Mouse (Mus musculus) layer of hippocampus, postnatal 10 days (tissue): Measurements from ENCODE around the gene Dll3. TPM values are rescaled to one million over a fixed set of nuclear protein-coding genes. Genes with fewer than 3 reads are reported as not detected.
"Not testable (repeated sequence)": the region's sequence is repeated elsewhere in the genome, so short reads cannot be mapped to it uniquely, and the experiment has no call there.

Source experiments
- DNase-seq, 2 experiments: peaks; one replicate each; pipeline ENCODE4 v3.0.0; 2021; ENCODE audit warnings: low spot score in 2 of 2
- total RNA-seq, 2 experiments: library from RNA; stranded (reverse); gene quantifications; 2 replicates each; pipeline ENCODE4 v1.2.3; 2021

The Dll3 gene
- total RNA-seq, 2 experiments from 2014 or later: 6.5 to 8.9 TPM

GRCm38 (mm10) chr7:28262861-28263260 is 39.2 kb downstream of the Dll3 start:
- no peak for DNase-seq

DNA sequence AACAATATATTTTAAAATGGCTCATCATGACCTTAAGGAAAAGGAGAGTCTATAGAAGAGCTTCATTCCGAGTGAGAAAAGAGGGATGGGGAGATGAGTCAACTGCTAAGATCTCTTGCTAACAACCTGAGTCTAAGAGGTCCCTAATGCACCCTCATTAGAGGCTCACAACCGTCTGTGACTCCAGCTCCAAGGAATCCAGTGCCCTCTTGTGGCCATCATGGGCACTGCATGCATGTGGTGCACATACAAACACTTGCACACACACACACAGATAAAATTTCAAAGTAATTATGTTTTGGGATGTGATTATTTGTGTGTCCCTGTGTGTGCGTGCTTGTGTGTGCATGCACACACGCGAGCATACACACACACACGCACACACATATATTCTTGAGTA is 46.6 kb downstream of the Dll3 start:
- no peak for DNase-seq

DNA sequence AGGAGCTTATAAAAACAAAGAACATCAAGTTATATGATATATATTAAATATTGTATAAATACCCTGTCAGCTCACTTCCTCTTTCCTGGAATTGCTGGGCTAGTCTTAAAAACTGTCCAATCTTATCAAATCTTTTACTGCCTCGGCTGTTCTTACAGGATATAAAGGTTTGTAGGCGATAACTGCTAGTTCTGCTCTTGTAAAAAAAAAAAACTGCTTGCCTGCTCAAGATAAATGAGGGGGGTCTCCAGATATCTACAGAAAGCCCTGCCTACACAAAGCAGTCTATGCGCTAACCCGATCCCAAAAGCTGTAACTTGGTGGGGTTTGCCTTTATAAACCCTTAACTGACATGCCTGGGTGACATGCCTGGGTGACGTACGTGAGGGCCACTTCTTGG is 47.4 kb downstream of the Dll3 start:
- no peak for DNase-seq

- no peak for DNase-seq
Measured at GRCm38 (mm10) chr7:28251976-28252375, 50.1 kb downstream of the Dll3 start.

- no peak for DNase-seq
Measured at GRCm38 (mm10) chr7:28248957-28249356, 53.1 kb downstream of the Dll3 start.

DNA sequence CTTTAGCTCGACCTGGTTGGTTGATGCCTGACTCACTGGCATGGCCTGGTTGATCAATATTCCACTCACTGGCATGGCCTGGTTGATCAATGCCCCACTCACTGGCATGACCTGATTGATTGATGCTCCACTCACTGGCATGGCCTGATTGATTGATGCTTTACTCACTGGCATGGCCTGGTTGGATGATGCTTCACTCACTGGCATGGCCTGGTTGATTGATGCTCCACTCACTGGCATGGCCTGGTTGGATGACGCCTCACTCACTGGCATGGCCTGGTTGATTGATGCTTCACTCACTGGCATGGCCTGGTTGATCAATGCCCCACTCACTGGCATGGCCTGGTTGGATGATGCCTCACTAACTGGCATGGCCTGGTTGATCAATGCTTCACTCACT is 58.1 kb downstream of the Dll3 start:
- not testable (repeated sequence) for DNase-seq

Other genes starting within 250 kb of the Dll3 start
- gene Fcgbp, start 231.0 kb downstream of the Dll3 start, total RNA-seq: 1 to 10 TPM in 1 of 2 experiments, under 1 TPM in 1; 0.89 to 1.7 TPM
- under 1 TPM; 0.04 to 0.09 TPM for gene 9530053A07Rik, start 172.8 kb downstream of the Dll3 start, total RNA-seq
- 10 to 100 TPM; 69.3 to 77.2 TPM for gene Fbl, start 132.5 kb downstream of the Dll3 start, total RNA-seq
- gene Dyrk1b, start 122.8 kb downstream of the Dll3 start, total RNA-seq: 10 to 100 TPM; 31.6 to 35.6 TPM
- 10 to 100 TPM; 67.3 to 68.9 TPM for gene Eid2, start 34.4 kb downstream of the Dll3 start, total RNA-seq
- 10 to 100 TPM; 41.8 to 43.2 TPM for gene Eid2b, start 24.5 kb downstream of the Dll3 start, total RNA-seq
- 1 to 10 TPM; 1.4 to 4.2 TPM for gene Selenov, start 11.1 kb downstream of the Dll3 start, total RNA-seq
- gene Timm50, start 9.8 kb upstream of the Dll3 start, total RNA-seq: 10 to 100 TPM; 49.2 to 49.6 TPM
- 100 to 1,000 TPM; 105 to 109 TPM for gene Supt5, start 36.5 kb upstream of the Dll3 start, total RNA-seq
- gene Rps16, start 48.4 kb upstream of the Dll3 start, total RNA-seq: 100 to 1,000 TPM; 563 to 624 TPM
- gene Plekhg2, start 70.4 kb upstream of the Dll3 start, total RNA-seq: 10 to 100 TPM; 13.5 to 13.6 TPM
- 1 to 10 TPM; 3.4 to 3.9 TPM for gene Zfp36, start 78.0 kb upstream of the Dll3 start, total RNA-seq
- 10 to 100 TPM; 20.5 to 20.9 TPM for gene Med29, start 90.5 kb upstream of the Dll3 start, total RNA-seq
- 10 to 100 TPM; 73.3 to 93.0 TPM for gene Paf1, start 90.7 kb upstream of the Dll3 start, total RNA-seq
- gene Gmfg, start 135.2 kb upstream of the Dll3 start, total RNA-seq: 1 to 10 TPM; 4.2 to 4.3 TPM
- gene Lrfn1, start 149.7 kb upstream of the Dll3 start, total RNA-seq: 10 to 100 TPM; 91.8 to 96.1 TPM
- not detected for gene Ifnl2, start 208.2 kb upstream of the Dll3 start, total RNA-seq
- gene Ifnl3, start 220.6 kb upstream of the Dll3 start, total RNA-seq: not detected
- gene Sycn, start 238.6 kb upstream of the Dll3 start, total RNA-seq: not detected
- gene Nccrp1, start 245.0 kb upstream of the Dll3 start, total RNA-seq: under 1 TPM; 0.42 to 0.46 TPM